Mouse (Mus musculus): Measurements from ENCODE around the gene Serhl.

- TF ChIP-seq POLR2A (IDR thresholded peaks at IDR 0.05; ENCODE audit: borderline replicate concordance, control insufficient read depth, low read depth, low read length) (no peak), CTCF (IDR thresholded peaks at IDR 0.05; ENCODE audit: control insufficient read depth, insufficient read depth, low read length) (no peak)
Measured at GRCm38 (mm10) chr15:83142861-83143260, 53.6 kb downstream of the Serhl start.

Data from bone marrow, adult 2 months (tissue).